Mouse (Mus musculus) bone marrow macrophage, adult 2 months (primary cell): ENCODE results near the gene Gm44805.

Experiments
- CTCF ChIP-seq: IDR thresholded peaks from 2 replicates; pipeline ENCODE4 v1.5.1; 2012; ENCODE audit warnings: low read depth, mild to moderate bottlenecking, low read length, moderate library complexity
- POLR2A ChIP-seq: IDR thresholded peaks from 2 replicates; pipeline ENCODE4 v1.6.1; 2012; ENCODE audit warnings: mild to moderate bottlenecking, low read depth, low read length, borderline replicate concordance

- TF ChIP-seq CTCF, result no peak
- TF ChIP-seq POLR2A, result no peak
These were observed 16.0 kb downstream of the Gm44805 start, which contains the start of gene Clptm1 for GRCm38 (mm10) chr7:19664955-19665841.
